Mouse (Mus musculus): ENCODE data around the gene Rbm47.

- TF ChIP-seq CTCF (IDR thresholded peaks at IDR 0.05; ENCODE audit: low read depth, low read length), result no peak
- no peak for TF ChIP-seq POLR2A (IDR thresholded peaks at IDR 0.05; ENCODE audit: extremely low read depth, insufficient read depth, low read length)
Measured at GRCm38 (mm10) chr5:66046356-66046755, 126.6 kb downstream of the Rbm47 start.
